Mouse (Mus musculus): Measurements from ENCODE around the gene Prmt1.
A peak's percentile ranks its signal among the peaks of the same experiment; 100 is the strongest.

Prmt1 gene

DNA sequence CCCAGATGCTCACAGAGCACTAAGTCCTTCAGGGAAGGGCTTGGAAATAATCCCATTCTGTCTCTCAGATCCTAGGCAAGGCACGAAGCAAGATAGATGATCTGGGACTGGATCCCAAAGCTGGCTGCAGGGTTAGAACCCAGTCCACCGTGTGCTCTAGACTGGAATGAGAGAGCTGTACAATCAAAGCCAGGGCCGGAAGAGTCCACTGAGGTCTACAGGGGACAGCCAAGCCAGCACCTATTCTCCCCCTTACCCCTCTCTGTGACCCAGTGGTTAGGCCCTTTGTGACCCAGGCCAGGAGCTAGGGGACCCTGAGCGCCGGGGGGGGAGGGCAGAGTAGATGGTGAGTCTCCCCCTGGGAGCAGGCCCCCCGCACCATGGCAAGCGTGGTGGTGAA is 43.5 kb downstream of the Prmt1 start, which contains the start of gene Tsks:
Gene Tsks (plus strand): TSS at position 301 of the 400 bp plus-strand sequence.
- no peak for DNase-seq

DNA sequence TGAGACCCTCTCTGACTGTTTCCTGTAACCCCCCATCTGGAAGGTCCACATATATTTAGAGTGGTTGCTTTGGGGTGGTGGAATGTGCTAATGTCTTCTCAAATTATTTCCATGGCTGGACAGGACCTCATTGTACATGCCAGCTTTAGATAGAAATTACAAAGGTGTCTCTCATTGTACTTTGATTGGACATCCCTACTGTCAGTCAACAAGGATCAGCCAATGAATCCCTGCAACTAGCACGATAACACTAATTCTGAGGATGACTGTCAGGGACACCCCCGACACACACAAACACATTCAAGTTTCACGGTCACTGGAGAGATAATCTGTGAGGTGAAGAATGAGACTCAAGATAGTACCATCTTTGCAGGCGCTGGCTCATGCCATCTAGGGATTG is 47.7 kb downstream of the Prmt1 start:
- no peak for DNase-seq

DNA sequence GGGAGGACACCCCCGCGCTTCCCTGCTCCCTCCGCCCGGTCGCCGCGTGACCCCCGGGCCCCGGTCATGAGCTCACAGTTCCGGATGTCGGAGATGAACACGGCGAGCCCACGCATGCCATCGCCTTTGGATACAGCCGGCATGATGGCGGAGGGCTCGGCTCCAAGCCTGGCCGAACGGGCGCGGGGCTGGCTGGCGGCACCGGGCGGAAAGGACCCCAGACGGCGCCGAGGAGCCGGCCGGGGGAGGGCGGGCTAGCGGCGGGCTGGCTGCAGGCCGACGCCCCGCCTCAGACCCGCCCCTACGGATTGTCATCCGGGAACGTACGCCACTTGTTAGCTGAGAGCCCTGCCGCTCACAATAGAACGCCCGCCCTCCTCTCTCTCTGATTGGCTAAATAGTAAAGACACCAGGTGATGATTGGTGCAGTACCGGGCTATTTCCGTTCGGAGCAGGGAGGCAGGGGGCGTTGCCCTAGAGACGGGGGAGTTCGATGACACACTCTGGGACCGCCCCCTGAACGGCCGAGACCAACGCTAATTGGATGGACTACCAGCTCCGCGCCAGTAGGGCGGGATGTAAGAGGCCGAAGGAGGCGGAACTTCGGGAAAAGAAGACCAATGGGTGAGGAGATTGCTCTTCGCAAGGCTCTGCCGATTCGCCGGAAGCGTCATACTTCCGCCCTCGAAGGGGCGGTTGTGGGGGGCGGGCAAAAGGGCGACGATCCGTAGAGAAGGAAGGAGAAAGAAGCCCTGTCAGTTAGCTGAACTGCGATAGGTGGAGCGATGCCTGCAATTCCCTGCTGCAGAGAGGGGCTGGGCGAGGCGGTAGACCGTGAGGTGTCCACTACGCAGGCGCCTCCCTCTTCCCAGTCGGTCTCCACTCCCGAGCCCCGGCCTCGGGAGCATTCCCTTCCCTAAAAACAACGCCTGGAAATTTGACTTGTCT is 56.9 kb downstream of the Prmt1 start, which contains the start of gene Ap2a1:
Gene Ap2a1 (minus strand): TSS at position 293 of the 948 bp plus-strand sequence.
- DNase-seq = peak; percentile 100

DNA sequence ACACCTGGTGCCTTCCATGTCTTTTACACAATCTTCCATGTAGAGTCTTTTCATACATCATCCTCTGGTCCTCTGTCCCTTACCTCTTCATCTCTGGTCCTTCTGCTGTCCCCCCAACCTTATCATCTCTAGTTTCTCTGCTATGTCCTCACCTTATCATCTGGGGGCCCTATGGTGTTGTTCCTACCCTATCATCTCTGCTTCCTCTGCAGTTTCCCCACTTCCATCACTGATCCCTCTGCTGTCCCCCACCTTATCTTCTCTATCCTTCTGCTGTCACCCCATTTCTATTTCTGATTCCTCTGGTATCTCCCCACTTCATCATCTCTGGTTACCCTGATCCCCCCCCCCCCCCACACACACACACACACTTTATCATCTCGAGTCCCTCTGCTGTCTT is 57.8 kb downstream of the Prmt1 start:
- no peak for DNase-seq

Measured in kidney, postnatal 25 days (tissue).